24 mouse cellular contexts compared by ENCODE assay signal in the genomic region with DNA sequence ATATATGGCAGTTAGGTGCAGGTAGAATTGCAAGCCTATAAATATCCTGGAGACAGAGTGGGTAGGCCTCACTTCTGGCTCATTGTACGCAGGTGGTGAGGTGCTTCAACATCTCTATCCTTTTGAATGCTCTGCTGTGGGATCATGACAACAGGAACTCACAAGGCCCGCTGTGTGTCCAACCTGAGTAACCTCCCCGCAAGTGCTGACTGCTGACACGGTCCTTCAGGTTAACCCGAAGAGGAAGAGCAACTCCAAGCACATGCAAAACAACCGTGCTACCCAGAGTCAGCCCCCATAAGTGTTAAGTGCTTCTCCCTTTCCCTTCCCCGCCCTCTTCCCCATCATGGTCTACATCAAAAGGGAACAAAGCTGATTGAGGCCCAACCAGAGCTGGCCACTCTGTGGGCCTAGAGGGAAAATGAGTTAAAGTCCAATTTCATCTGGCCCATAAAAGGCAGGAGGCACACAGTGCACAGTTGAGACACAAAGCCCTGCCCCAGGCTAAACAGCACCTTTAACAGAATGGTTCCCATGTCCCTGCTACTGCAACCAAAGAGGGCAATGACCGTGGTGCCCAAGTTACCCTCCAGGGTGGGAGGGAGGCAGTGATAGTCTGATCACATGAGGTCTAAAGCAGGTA.
A peak's percentile ranks its signal among the peaks of the same experiment; 100 is the strongest.
DNase-seq lines count a peak whose midpoint lies in the region; ATAC-seq and TF ChIP-seq lines count a peak whose summit lies in the region.
"Had no signal": no experiment of that assay in that cellular context is flagged by ENCODE, and none has a peak within 500 bp of the region (broad histone marks: within the 10 kb centered on the region; RNA-seq: fewer than 3 reads in every experiment).

No protein-coding gene starts in this region.

- no peak overlapping the region for H3K9ac ChIP-seq in forebrain, embryonic 11.5 days (ENCODE audit: low read length)
- no peak overlapping the region for H3K9ac ChIP-seq in forebrain, embryonic 14.5 days (ENCODE audit: low read length)
- no peak overlapping the region for H3K9ac ChIP-seq in intestine, postnatal 0 days (ENCODE audit: low read depth, low read length)
- H3K9ac ChIP-seq: embryonic facial prominence, embryonic 13.5 days; forebrain, embryonic 13.5 days; forebrain, postnatal 0 days; hindbrain, embryonic 12.5 days; hindbrain, embryonic 15.5 days had no signal

- no peak for TF ChIP-seq CTCF in intestine, postnatal 0 days (IDR thresholded peaks at IDR 0.05; ENCODE audit: low read depth)

- H3K27me3 ChIP-seq in forebrain, embryonic 11.5 days (ENCODE audit: control insufficient read depth, insufficient read depth, low read length), result no peaks in the 10 kb centered on the region
- H3K27me3 ChIP-seq in forebrain, embryonic 14.5 days (replicated peaks; ENCODE audit: control insufficient read depth, insufficient read depth, low read length), result no peaks in the 10 kb centered on the region
- H3K27me3 ChIP-seq in intestine, postnatal 0 days (replicated peaks; ENCODE audit: control insufficient read depth, insufficient read depth, low read length), result no peaks in the 10 kb centered on the region
- H3K27me3 ChIP-seq: embryonic facial prominence, embryonic 13.5 days; hindbrain, embryonic 12.5 days; hindbrain, embryonic 15.5 days had no signal

- H3K9me3 ChIP-seq in forebrain, embryonic 11.5 days (ENCODE audit: control insufficient read depth, low read length), result no peaks in the 10 kb centered on the region
- H3K9me3 ChIP-seq in forebrain, embryonic 14.5 days (replicated peaks; ENCODE audit: control insufficient read depth, low read length), result no peaks in the 10 kb centered on the region
- no peaks in the 10 kb centered on the region for H3K9me3 ChIP-seq in intestine, postnatal 0 days (ENCODE audit: control insufficient read depth)
- H3K9me3 ChIP-seq: embryonic facial prominence, embryonic 10.5 days; embryonic facial prominence, embryonic 13.5 days; forebrain, embryonic 13.5 days; hindbrain, embryonic 12.5 days; hindbrain, embryonic 15.5 days had no signal

- H3K27ac ChIP-seq in forebrain, embryonic 11.5 days (ENCODE audit: low read depth, low read length), result no peak overlapping the region
- H3K27ac ChIP-seq in forebrain, embryonic 14.5 days (ENCODE audit: low read depth, low read length), result no peak overlapping the region
- no peak overlapping the region for H3K27ac ChIP-seq in intestine, postnatal 0 days (ENCODE audit: low read depth, low read length)
- H3K27ac ChIP-seq: embryonic facial prominence, embryonic 13.5 days; forebrain, embryonic 13.5 days; heart, adult 2 months; hindbrain, embryonic 12.5 days; hindbrain, embryonic 15.5 days had no signal

- ATAC-seq in forebrain, embryonic 11.5 days (replicated peaks; ENCODE audit: low FRiP score), result no peak
- no peak for ATAC-seq in forebrain, embryonic 14.5 days
- peak; percentile 58 for ATAC-seq in intestine, postnatal 0 days
- ATAC-seq in inflammation-experienced regulatory T-cells, adult 6 months, result no peak
- ATAC-seq: activated CD4-positive, CD25-positive, alpha-beta regulatory T cell, adult 4 months; forebrain, embryonic 13.5 days; forebrain, postnatal 0 days had no signal

- 90% methylated on average over 8 of the region's 8 CpGs for WGBS in forebrain, embryonic 11.5 days
- WGBS in forebrain, embryonic 14.5 days, result 92% methylated on average over 8 of the region's 8 CpGs
- WGBS in intestine, postnatal 0 days, result 68% methylated on average over 8 of the region's 8 CpGs

- H3K36me3 ChIP-seq in forebrain, embryonic 11.5 days (ENCODE audit: control insufficient read depth, insufficient read depth, low read length), result no peaks in the 10 kb centered on the region
- H3K36me3 ChIP-seq in forebrain, embryonic 14.5 days (ENCODE audit: control insufficient read depth, insufficient read depth, low read length), result no peaks in the 10 kb centered on the region
- no peaks in the 10 kb centered on the region for H3K36me3 ChIP-seq in intestine, postnatal 0 days (ENCODE audit: control insufficient read depth, insufficient read depth)
- H3K36me3 ChIP-seq: embryonic facial prominence, embryonic 10.5 days; embryonic facial prominence, embryonic 13.5 days; hindbrain, embryonic 12.5 days; hindbrain, embryonic 15.5 days had no signal

- H3K4me2 ChIP-seq in forebrain, embryonic 11.5 days (ENCODE audit: low read depth, low read length, severe bottlenecking), result no peak overlapping the region
- no peak overlapping the region for H3K4me2 ChIP-seq in forebrain, embryonic 14.5 days (ENCODE audit: low read length)
- no peak overlapping the region for H3K4me2 ChIP-seq in intestine, postnatal 0 days (replicated peaks; ENCODE audit: low read depth)
- H3K4me2 ChIP-seq: embryonic facial prominence, embryonic 13.5 days; forebrain, embryonic 13.5 days; heart, embryonic 11.5 days; hindbrain, embryonic 12.5 days; hindbrain, embryonic 15.5 days had no signal

- DNase-seq in forebrain, embryonic 11.5 days (ENCODE audit: low spot score), result peak; percentile 16
- no peak for DNase-seq in forebrain, embryonic 14.5 days (ENCODE audit: low spot score)
- DNase-seq in forelimb bud, embryonic 11.5 days (ENCODE audit: low read depth, low spot score), result peak; percentile 8
- DNase-seq in lung, postnatal 14 days, result no peak
- DNase-seq: adrenal gland, adult 8-10 months; adrenal gland, postnatal 25 days; cerebellum, adult 11-12 months; cerebellum, adult 8-10 months; cerebellum, postnatal 10 days; cerebellum, postnatal 36 days; embryo, embryonic 11 days; forebrain, postnatal 0 days; gastrocnemius, postnatal 25 days had no signal

- H3K4me3 ChIP-seq in forebrain, embryonic 11.5 days (ENCODE audit: low read depth, low read length), result no peak overlapping the region
- no peak overlapping the region for H3K4me3 ChIP-seq in forebrain, embryonic 14.5 days (ENCODE audit: low read depth, low read length)
- no peak overlapping the region for H3K4me3 ChIP-seq in intestine, postnatal 0 days (ENCODE audit: low read depth, low read length)
- H3K4me3 ChIP-seq: embryonic facial prominence, embryonic 10.5 days; embryonic facial prominence, embryonic 13.5 days; erythroblast, embryonic 14.5 days; forebrain, embryonic 13.5 days; heart, adult 2 months; hindbrain, embryonic 12.5 days; hindbrain, embryonic 15.5 days had no signal

- peaks cover 11% of the 10 kb centered on the region for H3K4me1 ChIP-seq in forebrain, embryonic 11.5 days (replicated peaks; ENCODE audit: control insufficient read depth, insufficient read depth, low read length)
- peaks cover 11% of the 10 kb centered on the region for H3K4me1 ChIP-seq in forebrain, embryonic 14.5 days (ENCODE audit: control insufficient read depth, insufficient read depth, low read length)
- H3K4me1 ChIP-seq in intestine, postnatal 0 days (replicated peaks; ENCODE audit: control insufficient read depth, insufficient read depth, low read length), result peaks cover 14% of the 10 kb centered on the region
- H3K4me1 ChIP-seq: hindbrain, embryonic 15.5 days had no signal

Comparison
In these comparisons a context has a peak if more than half of its experiments do, and no peak if none do; other contexts are left out.
1. DNase-seq: peak in forebrain, embryonic 11.5 days (single experiment) and forelimb bud, embryonic 11.5 days (single experiment); none in forebrain, embryonic 14.5 days (single experiment) and lung, postnatal 14 days (single experiment).